Mouse (Mus musculus) forebrain, embryonic 11.5 days (tissue): ENCODE data around the gene Il1rapl2. TPM values are rescaled to one million over a fixed set of nuclear protein-coding genes. Genes with fewer than 3 reads are reported as not detected.

Experiments used
- ATAC-seq: fragments of 200-750 bp; cut with Nextera tagmentation; replicated peaks from 2 replicates; pipeline ENCODE4 v1.8.0; 2017; ENCODE audit warnings: moderate TSS enrichment; ENCODE audit not compliant: low FRiP score
- DNase-seq: peaks from one replicate; pipeline ENCODE4 v3.0.0-alpha.2; 2017; ENCODE audit warnings: low spot score
- H3K27ac ChIP-seq: fragments of 300-500 bp; sonication (generic); 2 replicates; pipeline ENCODE4 v1.5.1; 2014; ENCODE audit warnings: low read depth, low read length
- H3K27me3 ChIP-seq: fragments of 300-500 bp; sonication (generic); 2 replicates; pipeline ENCODE4 v1.6.1; 2014; ENCODE audit warnings: mild to moderate bottlenecking, low read length, mixed read lengths; ENCODE audit not compliant: control insufficient read depth, insufficient read depth
- H3K36me3 ChIP-seq: fragments of 300-500 bp; sonication (generic); 2 replicates; pipeline ENCODE4 v1.6.1; 2014; ENCODE audit warnings: mild to moderate bottlenecking, low read length, moderate library complexity, mixed read lengths; ENCODE audit not compliant: control insufficient read depth, insufficient read depth
- H3K4me1 ChIP-seq: fragments of 300-500 bp; sonication (generic); replicated peaks from 2 replicates; pipeline ENCODE4 v1.6.1; 2014; ENCODE audit warnings: low read length, mixed read lengths; ENCODE audit not compliant: control insufficient read depth, insufficient read depth
- H3K4me2 ChIP-seq: fragments of 300-500 bp; sonication (generic); 2 replicates; pipeline ENCODE4 v1.6.1; 2014; ENCODE audit warnings: low read depth, mild to moderate bottlenecking, low read length, moderate library complexity, mixed read lengths; ENCODE audit not compliant: severe bottlenecking
- H3K4me3 ChIP-seq: fragments of 300-500 bp; sonication (generic); 2 replicates; pipeline ENCODE4 v1.5.1; 2014; ENCODE audit warnings: low read depth, low read length
- H3K9ac ChIP-seq: fragments of 300-500 bp; sonication (generic); 2 replicates; pipeline ENCODE4 v1.6.1; 2014; ENCODE audit warnings: low read length
- H3K9me3 ChIP-seq: fragments of 300-500 bp; sonication (generic); 2 replicates; pipeline ENCODE4 v1.6.1; 2016; ENCODE audit warnings: low read length, mixed read lengths; ENCODE audit not compliant: control insufficient read depth
- WGBS: fragments of 180-500 bp; shearing (Covaris S2); extraction: QIAGEN DNeasy Blood & Tissue Kit; methylation state at CpG from one replicate; pipeline ENCODE4 v1.1.7; 2014; 5-methylcytosine and 5-hydroxymethylcytosine counted together
- polyA plus RNA-seq: library from polyadenylated mRNA; unstranded; fragments of >200 nt; fragmentation: Nextera tagmentation; extraction: Ambion mirVana; gene quantifications from 2 replicates; pipeline ENCODE4 v1.2.1, GENCODE M21; 2014

The Il1rapl2 gene
- polyA plus RNA-seq, 1 experiment from 2014 or later, result 0.31 TPM

GRCm38 (mm10) chrX:138433794-138434193 is 863.4 kb downstream of the Il1rapl2 start:
- Histone ChIP-seq H3K27me3 (no peaks in the 10 kb centered on the region), H3K4me2 (no peak overlapping the region), H3K9ac (no peak overlapping the region), H3K4me3 (no peak overlapping the region), H3K9me3 (no peaks in the 10 kb centered on the region), H3K4me1 (no peaks in the 10 kb centered on the region), H3K36me3 (no peaks in the 10 kb centered on the region), H3K27ac (no peak overlapping the region)
- no peak for ATAC-seq
- no peak for DNase-seq
- WGBS, result 73% methylated on average over 2 of the region's 2 CpGs

DNA sequence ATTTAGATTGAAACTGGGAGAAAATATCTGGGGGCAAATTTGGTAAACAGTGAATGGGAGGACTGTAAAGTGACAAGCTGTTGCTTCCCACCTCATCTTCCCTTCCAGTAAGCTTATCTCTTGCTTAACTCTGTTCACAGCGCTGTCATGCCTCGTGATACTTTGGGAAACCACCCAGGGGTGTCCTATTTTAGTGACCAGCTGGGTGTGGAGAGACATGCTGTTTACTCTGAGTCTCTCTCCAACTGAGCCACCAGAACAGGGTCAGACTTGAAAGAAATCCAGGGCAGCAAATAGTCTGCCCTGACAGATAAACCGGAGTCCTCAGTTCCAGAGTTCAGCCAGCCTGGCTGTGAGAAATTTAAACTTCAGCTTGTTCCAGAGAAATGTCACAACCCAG is 867.5 kb downstream of the Il1rapl2 start:
- Histone ChIP-seq H3K4me2 (no peak overlapping the region), H3K4me3 (no peak overlapping the region), H3K27me3 (no peaks in the 10 kb centered on the region), H3K9me3 (no peaks in the 10 kb centered on the region), H3K27ac (no peak overlapping the region), H3K9ac (no peak overlapping the region), H3K36me3 (no peaks in the 10 kb centered on the region), H3K4me1 (no peaks in the 10 kb centered on the region)
- no peak for ATAC-seq
- WGBS, result 82% methylated on average over 3 of the region's 3 CpGs
- no peak for DNase-seq

DNA sequence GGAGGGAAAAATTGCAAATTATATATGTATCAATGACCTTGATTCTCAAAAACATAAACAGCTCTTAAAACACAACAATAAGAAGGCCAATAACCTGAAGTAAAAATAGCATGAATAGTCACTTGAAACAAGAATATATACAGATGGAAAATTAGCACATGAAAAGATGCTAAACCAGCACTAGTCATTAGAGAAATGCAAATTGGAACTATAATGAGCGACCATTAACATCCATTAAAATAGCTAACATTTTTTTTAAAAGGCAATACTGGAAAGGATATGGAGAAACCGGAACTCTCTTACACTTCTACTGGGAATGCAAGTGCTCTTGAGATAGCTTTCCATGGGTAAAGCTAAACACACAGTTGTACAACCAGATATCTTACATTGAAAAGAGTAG is 879.4 kb downstream of the Il1rapl2 start:
- Histone ChIP-seq H3K9me3 (no peaks in the 10 kb centered on the region), H3K9ac (no peak overlapping the region), H3K4me2 (no peak overlapping the region), H3K4me1 (no peaks in the 10 kb centered on the region), H3K4me3 (no peak overlapping the region), H3K27ac (no peak overlapping the region), H3K27me3 (no peaks in the 10 kb centered on the region), H3K36me3 (no peaks in the 10 kb centered on the region)
- DNase-seq (no peak), ATAC-seq (no peak)
- 45% methylated on average over 2 of the region's 2 CpGs for WGBS

GRCm38 (mm10) chrX:138478488-138478887 is 908.1 kb downstream of the Il1rapl2 start:
- H3K9ac ChIP-seq, result no peak overlapping the region
- ATAC-seq (no peak), DNase-seq (no peak)
- H3K4me2 ChIP-seq, result no peak overlapping the region
- H3K4me1 ChIP-seq, result no peaks in the 10 kb centered on the region
- H3K9me3 ChIP-seq, result no peaks in the 10 kb centered on the region
- H3K27me3 ChIP-seq, result no peaks in the 10 kb centered on the region
- WGBS, result 83% methylated on average over 3 of the region's 3 CpGs
- H3K4me3 ChIP-seq, result no peak overlapping the region
- no peak overlapping the region for H3K27ac ChIP-seq
- no peaks in the 10 kb centered on the region for H3K36me3 ChIP-seq

GRCm38 (mm10) chrX:138500510-138500909 is 930.1 kb downstream of the Il1rapl2 start:
- DNase-seq, result no peak
- H3K4me3 ChIP-seq, result no peak overlapping the region
- no peak overlapping the region for H3K9ac ChIP-seq
- no peaks in the 10 kb centered on the region for H3K4me1 ChIP-seq
- H3K9me3 ChIP-seq, result no peaks in the 10 kb centered on the region
- H3K4me2 ChIP-seq, result no peak overlapping the region
- no peak for ATAC-seq
- no peaks in the 10 kb centered on the region for H3K27me3 ChIP-seq
- WGBS, result 89% methylated on average over 1 of the region's 1 CpGs
- no peak overlapping the region for H3K27ac ChIP-seq
- H3K36me3 ChIP-seq, result no peaks in the 10 kb centered on the region

DNA sequence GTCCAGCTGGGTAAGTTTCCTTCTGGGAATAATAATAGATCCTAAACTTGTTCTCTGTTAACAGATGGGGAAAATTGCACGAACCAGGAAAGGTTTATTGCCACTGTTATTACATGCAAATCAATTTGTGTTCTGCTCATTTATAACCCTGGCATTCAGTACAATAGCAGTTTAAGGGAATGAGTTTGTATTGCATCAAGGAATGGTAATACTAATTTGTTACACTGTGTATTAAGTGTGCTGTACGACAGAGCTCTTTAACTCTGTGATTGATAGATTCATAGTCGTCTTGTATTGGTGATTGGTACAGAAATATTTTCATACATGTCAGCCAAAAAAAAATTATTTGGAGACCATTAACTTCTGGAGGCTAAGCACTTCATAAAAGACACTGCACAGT is 934.6 kb downstream of the Il1rapl2 start:
- Histone ChIP-seq H3K27me3 (no peaks in the 10 kb centered on the region), H3K4me3 (no peak overlapping the region), H3K4me1 (no peaks in the 10 kb centered on the region), H3K9me3 (no peaks in the 10 kb centered on the region), H3K27ac (no peak overlapping the region), H3K9ac (no peak overlapping the region), H3K36me3 (no peaks in the 10 kb centered on the region), H3K4me2 (no peak overlapping the region)
- ATAC-seq, result no peak
- WGBS, result 61% methylated on average over 3 of the region's 3 CpGs
- no peak for DNase-seq

DNA sequence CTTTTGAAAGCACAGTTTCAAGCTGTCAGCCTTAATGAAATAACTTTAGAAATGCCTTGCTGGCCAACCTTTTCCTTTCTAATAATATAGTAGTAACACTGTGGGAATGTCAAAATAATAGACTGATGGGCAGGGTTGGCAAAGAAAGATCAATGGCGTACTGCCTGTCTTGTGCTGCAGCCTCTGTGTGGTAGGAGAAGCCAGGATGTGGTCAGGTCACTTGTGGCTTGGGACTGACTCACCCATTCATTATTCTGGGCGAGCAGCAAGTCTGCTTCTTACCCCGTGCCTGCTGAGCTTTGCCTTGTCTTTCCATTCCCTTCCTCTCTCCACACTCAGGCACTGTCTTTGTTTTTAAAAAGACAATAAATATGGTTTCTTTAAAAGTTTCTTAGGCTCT is 1049.7 kb downstream of the Il1rapl2 start:
- H3K27me3 ChIP-seq, result no peaks in the 10 kb centered on the region
- H3K9me3 ChIP-seq, result no peaks in the 10 kb centered on the region
- no peak overlapping the region for H3K4me2 ChIP-seq
- no peaks in the 10 kb centered on the region for H3K4me1 ChIP-seq
- no peaks in the 10 kb centered on the region for H3K36me3 ChIP-seq
- 60% methylated on average over 3 of the region's 3 CpGs for WGBS
- H3K9ac ChIP-seq, result no peak overlapping the region
- DNase-seq, result no peak
- no peak overlapping the region for H3K4me3 ChIP-seq
- no peak overlapping the region for H3K27ac ChIP-seq
- no peak for ATAC-seq

- DNase-seq (no peak), ATAC-seq (no peak)
- Histone ChIP-seq H3K4me1 (no peaks in the 10 kb centered on the region), H3K27ac (no peak overlapping the region), H3K4me3 (no peak overlapping the region), H3K27me3 (no peaks in the 10 kb centered on the region), H3K4me2 (no peak overlapping the region), H3K36me3 (no peaks in the 10 kb centered on the region), H3K9ac (no peak overlapping the region), H3K9me3 (no peaks in the 10 kb centered on the region)
Measured at GRCm38 (mm10) chrX:138625311-138625710, 1054.9 kb downstream of the Il1rapl2 start.

- no peak for DNase-seq
- Histone ChIP-seq H3K27ac (no peak overlapping the region), H3K9ac (no peak overlapping the region), H3K27me3 (no peaks in the 10 kb centered on the region; the same call in 1 of the 2 replicates), H3K4me2 (no peak overlapping the region), H3K4me1 (no peaks in the 10 kb centered on the region), H3K36me3 (no peaks in the 10 kb centered on the region), H3K4me3 (no peak overlapping the region), H3K9me3 (no peaks in the 10 kb centered on the region)
- 59% methylated on average over 1 of the region's 1 CpGs for WGBS
- no peak for ATAC-seq
Measured at GRCm38 (mm10) chrX:138722372-138722771, 1152.0 kb downstream of the Il1rapl2 start.
